Mouse (Mus musculus) E14TG2a.4 (cell line): ENCODE measurements at regions not wholly inside any gene's neighbourhood (a gene's known extent, or its start where the extent isn't known, plus 50 kb on each side); places are given as distances from the start of the nearest gene placed in this dataset.

Experiments
- CTCF ChIP-seq: conservative IDR thresholded peaks from 2 replicates; pipeline ENCODE4 v1.5.1; 2014; ENCODE audit warnings: low read length
- POU5F1 ChIP-seq: IDR thresholded peaks from 2 replicates; pipeline ENCODE4 v1.6.1; 2014; ENCODE audit warnings: low read length, borderline replicate concordance

- TF ChIP-seq CTCF (no peak), POU5F1 (no peak)
Observed at GRCm38 (mm10) chr14:68381741-68382140, 912.4 kb downstream of the Synb start.
